Mouse (Mus musculus) induced T-regulatory cell, adult 2 months (primary cell): ENCODE data around the gene Plg.

Experiments
- DNase-seq: peaks from one replicate; pipeline ENCODE4 v3.0.0-alpha.2; 2012; ENCODE audit warnings: low read depth

The Plg gene

DNA sequence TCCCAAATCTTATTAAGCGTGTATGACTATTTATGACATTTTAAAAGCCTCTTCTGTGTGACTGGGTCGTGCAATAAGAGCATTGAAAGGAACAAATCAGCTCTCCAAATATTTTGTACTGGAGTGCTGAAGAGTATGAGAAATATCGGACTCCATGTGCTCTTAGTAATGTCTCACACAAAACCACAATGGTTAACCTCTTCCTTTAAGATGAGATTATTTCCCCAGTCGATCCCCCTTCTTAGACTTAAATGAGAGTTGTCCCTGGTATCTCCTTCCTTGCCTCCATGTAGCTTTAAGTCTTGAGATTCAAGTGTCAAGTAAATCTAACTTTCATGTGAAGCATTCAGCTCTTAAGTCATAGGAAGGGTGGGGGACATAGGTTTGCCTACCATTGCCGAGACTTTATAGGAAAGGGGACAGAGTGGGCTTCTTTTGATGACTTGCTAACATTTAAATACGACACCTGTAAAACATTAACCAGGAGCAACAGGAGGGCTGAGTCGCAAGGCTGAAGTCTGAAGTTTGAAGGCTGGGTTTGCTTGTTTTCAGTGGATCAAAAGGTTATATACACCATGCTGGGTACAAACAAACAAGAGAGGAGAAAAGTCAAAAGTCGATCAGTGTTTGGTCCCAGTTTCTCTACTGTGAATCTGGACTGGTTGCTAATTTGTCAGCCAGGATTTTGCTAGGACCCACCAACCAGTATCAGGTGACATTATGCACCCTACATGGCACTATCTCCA lies 6.8 kb downstream of the Plg start:
- DNase-seq, result no peak

GRCm38 (mm10) chr17:12387781-12388180 lies 9.4 kb downstream of the Plg start:
- DNase-seq, result no peak

DNA sequence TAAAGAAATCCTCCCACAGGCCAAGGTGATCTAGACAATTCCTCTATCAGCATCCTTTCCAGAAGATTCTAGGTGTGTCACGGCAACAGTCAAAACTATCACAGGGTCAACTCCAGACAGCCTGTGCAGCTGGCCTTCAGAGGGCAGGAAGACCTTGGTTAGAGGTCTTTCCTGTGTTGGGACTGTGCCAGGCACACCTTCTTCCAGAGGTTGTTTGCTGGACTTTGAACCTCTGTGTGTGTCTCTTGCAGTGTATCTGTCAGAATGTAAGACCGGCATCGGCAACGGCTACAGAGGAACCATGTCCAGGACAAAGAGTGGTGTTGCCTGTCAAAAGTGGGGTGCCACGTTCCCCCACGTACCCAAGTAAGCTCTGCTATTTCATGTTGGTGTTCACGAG lies 9.8 kb downstream of the Plg start:
- no peak for DNase-seq

- no peak for DNase-seq
Measured at GRCm38 (mm10) chr17:12396163-12396677, 17.8 kb downstream of the Plg start.

GRCm38 (mm10) chr17:12403420-12403819 lies 25.0 kb downstream of the Plg start:
- DNase-seq, result no peak

DNA sequence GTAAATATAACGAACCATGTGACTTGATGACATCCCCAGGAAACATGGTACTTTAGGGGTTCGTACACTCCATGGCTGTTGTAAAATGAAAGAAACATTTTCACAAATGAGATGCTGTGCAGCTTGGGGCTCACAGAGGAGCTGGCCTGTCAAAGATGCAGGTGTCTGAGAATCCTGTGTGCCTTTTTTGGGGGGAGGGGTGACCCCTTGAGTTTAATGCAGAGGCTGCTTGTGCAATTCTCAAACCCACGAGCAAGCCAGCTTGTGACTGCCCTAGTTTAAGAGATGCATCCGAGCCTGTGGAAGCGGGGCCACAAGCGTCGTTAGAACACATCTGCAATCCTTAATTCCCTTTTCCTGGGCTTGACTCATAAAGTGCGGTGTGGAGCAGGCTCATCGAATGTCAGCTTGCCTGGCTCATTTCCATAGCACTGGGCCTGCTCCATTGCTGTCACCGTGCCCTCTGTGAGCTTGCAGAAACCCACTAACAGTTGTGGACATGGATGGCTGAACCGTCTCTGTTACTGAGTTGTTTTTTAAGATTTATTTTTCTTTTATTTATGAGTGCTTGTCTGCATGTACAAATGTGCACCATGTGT lies 31.0 kb downstream of the Plg start:
- DNase-seq, result no peak

DNA sequence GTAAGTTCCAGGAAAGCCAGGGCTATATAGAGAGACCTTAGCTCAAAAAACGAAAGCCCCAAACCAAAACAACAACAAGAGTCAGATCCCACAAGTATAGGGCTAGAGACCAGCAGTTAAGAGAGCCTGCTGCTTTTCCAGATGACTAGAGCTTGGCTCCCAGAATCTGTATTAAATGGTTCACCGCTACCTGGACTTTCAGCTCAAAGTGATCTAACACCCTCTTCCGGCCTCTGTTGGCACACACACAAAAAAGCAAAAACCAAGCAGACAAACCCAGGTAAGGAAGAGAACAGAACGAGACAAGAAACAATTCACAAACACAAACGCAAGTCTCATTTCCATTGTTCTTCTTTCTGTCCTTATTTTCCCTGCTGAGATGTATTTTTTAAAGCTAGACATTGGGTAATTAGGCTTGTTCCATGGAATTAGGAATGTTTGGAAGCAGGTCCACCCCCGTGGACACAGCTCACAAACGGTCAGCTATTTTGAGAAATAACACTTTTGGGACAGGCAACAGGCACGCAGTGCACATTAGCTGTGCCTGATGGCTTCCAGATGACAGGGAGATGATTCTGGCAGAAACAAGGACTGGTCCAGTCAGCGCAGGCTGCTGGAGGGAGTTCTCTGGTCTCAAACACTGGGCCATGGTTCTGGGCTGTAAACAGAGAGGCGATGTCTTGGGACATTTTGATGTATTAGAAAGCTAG lies 33.9 kb downstream of the Plg start:
- DNase-seq, result no peak

GRCm38 (mm10) chr17:12412891-12413237 lies 34.5 kb downstream of the Plg start:
- DNase-seq, result no peak

DNA sequence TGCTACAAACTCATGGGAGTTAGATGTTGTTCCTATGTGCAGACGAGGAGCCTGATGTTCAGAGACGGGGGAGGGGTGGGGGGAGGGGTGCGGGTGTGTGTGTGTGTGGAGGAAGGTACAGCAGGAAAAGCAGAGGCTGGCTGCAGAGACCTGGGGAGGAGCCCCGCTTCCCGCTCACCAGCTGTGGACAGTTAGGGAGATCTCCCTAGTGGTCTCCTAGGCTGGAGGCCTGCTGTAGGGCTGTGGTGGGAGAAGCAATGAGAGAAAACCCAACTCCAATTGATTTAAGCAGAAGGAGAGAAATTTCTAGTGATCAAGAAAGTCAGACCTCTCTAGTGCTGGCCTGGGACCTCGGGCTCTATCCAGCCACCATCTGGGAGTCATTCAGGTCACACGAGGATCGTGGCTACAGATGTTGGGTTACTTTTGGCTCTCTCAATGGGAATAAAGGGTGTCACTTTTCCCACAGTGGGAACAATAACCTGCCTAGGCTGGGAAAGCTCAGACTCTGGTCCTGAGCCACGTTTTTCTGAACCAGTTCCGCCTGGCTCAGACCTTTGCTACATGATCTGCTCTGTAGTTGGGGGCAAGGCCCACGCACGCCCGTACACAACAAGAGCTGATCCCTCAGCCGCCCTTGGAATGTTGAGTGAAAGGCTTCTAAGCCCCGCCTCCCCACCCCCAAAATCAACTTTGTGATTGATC lies 36.8 kb downstream of the Plg start:
- DNase-seq, result no peak

- DNase-seq, result no peak
Measured at GRCm38 (mm10) chr17:12415741-12416140, 37.3 kb downstream of the Plg start.

GRCm38 (mm10) chr17:12416250-12416895 lies 38.0 kb downstream of the Plg start:
- peak; percentile 80 for DNase-seq

DNA sequence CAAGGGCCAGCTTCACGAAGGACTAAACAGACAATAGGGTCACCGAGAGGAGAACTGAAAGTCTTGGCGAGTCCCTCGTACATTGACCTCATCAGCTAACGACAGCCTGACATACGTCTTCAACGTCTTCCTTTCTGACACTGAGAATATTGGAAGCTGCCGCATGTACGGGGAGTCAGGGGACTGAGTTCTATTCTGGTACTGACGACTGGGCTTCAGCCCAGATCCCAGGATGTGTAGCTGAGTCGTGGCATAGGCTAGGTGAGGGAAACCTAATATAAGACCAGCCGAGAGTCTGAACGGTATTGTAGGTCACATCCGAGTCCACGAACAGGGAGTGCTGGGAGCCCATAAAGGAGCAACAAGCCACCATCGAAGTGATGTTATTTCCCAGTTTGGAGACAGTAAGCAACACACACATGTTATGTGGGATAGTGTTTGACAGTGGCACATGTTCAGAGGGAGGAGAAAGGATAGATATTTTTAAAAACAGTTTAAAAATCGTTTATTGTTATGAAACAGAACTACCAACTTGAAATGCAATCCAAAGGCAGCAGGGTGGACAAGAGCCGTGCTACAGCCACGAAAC lies 41.2 kb downstream of the Plg start:
- DNase-seq, result no peak

DNA sequence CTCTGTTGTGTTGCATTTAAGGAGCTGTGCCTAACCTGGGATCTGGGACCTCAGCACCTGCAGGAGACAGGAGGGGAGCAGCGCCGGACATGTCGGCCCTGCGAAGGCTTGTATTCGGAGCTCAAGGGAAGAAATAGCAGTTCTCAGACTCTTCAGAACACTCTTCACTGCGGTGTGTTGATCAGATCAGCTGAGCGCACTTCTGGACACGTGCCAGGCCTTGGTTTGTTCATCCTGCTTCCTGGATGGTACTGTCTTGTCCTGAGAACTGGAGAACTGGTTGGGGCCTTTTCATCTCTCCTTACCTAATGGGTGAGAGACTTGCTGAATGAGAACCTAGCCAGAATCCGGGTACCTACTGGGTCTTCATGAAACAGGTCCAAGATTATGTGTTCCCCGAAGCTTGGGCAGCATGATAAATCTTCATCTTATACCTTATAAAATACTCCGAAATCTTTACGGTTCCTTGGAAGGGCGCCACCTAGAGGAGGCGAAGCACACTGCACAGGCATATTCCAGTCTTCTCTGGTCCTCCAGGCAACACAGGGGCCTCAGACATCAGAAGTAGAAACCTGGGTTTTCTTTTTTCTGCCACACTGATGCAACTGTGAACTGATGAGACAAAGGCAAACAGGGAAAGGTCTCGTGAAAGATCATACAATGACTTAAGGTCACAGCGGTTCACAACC lies 42.6 kb downstream of the Plg start:
- peak; percentile 45 for DNase-seq

GRCm38 (mm10) chr17:12422143-12422542 lies 43.7 kb downstream of the Plg start:
- peak; percentile 9 for DNase-seq

DNA sequence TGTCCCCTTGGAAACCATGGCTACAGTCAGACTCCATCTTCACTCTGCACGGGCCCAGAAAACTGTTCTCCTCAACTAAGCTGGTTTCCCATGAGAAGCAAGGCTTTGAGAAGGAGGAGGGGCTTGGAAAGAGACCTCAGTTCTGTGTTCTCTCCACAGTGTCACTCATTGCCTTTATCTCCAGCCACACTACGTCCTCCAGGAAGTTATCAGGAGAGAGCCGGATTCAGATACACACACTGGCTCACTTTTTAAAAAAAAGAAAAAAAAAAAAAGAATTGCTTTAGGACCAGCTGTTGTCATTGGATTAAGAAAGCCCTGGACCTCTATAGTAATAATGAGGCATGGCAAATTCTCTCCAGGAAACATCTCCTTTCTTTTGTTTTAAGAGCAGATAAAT lies 48.7 kb downstream of the Plg start:
- DNase-seq, result no peak

DNA sequence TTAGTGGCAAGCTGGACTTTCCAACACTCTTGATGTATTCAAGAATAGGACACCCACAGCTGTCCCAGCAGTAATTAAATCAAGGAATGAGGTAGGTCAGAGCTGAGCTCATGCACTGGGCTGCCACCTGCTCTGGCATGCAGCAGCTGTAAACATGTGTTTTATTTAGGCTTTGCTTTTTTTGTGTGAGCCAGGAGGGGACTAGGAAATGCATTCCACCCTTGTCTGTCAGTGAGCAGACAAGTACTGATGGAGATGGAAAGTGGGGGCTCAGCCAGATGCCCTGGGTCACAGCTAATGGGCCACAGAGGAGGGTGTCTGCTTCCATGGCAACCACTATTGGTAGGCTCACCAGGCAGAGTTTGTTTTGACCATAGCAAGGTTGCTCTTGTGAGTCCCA lies 50.0 kb downstream of the Plg start:
- no peak for DNase-seq

- no peak for DNase-seq
Measured at GRCm38 (mm10) chr17:12431707-12432106, 53.3 kb downstream of the Plg start.

- no peak for DNase-seq
Measured at GRCm38 (mm10) chr17:12437771-12438170, 59.4 kb downstream of the Plg start.

DNA sequence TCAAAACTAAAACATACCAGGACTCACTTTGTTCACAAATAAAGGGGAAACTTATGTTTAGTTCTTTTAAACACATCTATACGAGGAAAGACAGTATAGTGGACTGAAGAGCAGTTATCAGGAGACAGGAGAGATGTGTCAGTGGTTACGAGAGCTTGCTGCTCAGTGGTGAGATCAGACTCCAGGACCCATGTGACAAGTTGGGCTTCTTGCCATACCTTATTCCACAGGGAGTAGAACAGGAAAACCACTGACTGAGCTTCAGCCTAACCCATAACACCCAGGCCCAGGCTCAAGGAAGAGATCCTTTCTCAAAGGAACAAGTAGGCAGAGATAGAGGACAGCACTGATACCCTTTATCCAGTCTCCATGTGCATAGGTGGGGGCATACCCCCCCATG lies 66.2 kb downstream of the Plg start:
- DNase-seq, result no peak

GRCm38 (mm10) chr17:12451234-12451633 lies 72.8 kb downstream of the Plg start:
- no peak for DNase-seq
